Comparison of ENCODE assay signal across 15 mouse cellular contexts in genomic region chr11:118915888-118916287, GRCm38 (mm10). TPM values are rescaled to one million over a fixed set of nuclear protein-coding genes. Genes with fewer than 3 reads are reported as not detected.
DNase-seq lines count a peak whose midpoint lies in the region; ATAC-seq lines count a peak whose summit lies in the region.
"Had no signal": no experiment of that assay in that cellular context is flagged by ENCODE, and none has a peak within 500 bp of the region (broad histone marks: within the 10 kb centered on the region; RNA-seq: fewer than 3 reads in every experiment).

No protein-coding gene starts in this region.

- H3K27me3 ChIP-seq in neural tube, embryonic 12.5 days (replicated peaks): 0 out of 2 replicates have a peak, but pooled peaks cover 2% of the 10 kb centered on the region
- no peaks in the 10 kb centered on the region for H3K27me3 ChIP-seq in forebrain, embryonic 16.5 days (replicated peaks; ENCODE audit: control insufficient read depth, insufficient read depth, low read length)
- peaks cover 43% of the 10 kb centered on the region for H3K27me3 ChIP-seq in limb, embryonic 10.5 days (ENCODE audit: low read depth, poor library complexity, severe bottlenecking)
- H3K27me3 ChIP-seq in intestine, embryonic 16.5 days (replicated peaks; ENCODE audit: control insufficient read depth, insufficient read depth, low read length): peaks cover 6% of the 10 kb centered on the region

- ATAC-seq in neural tube, embryonic 12.5 days (ENCODE audit: low FRiP score, low read depth): peak; percentile 43; the same call in 1 of the 2 replicates
- ATAC-seq in forebrain, embryonic 16.5 days: 0 out of 2 replicates have a peak, but pooled peaks have one; percentile 29
- no peak for ATAC-seq in intestine, embryonic 16.5 days
- ATAC-seq: inflammation-experienced regulatory T-cells, adult 6 months; liver, postnatal 0 days had no signal

- peaks cover 26% of the 10 kb centered on the region for H3K4me1 ChIP-seq in neural tube, embryonic 12.5 days
- peaks cover 18% of the 10 kb centered on the region for H3K4me1 ChIP-seq in forebrain, embryonic 16.5 days (replicated peaks; ENCODE audit: control insufficient read depth, insufficient read depth, low read length)
- H3K4me1 ChIP-seq in limb, embryonic 10.5 days: peaks cover 27% of the 10 kb centered on the region
- no peaks in the 10 kb centered on the region for H3K4me1 ChIP-seq in intestine, embryonic 16.5 days (ENCODE audit: control insufficient read depth, insufficient read depth, low read length)

- no peaks in the 10 kb centered on the region for H3K36me3 ChIP-seq in neural tube, embryonic 12.5 days
- no peaks in the 10 kb centered on the region for H3K36me3 ChIP-seq in forebrain, embryonic 16.5 days (ENCODE audit: control insufficient read depth, insufficient read depth)
- no peaks in the 10 kb centered on the region for H3K36me3 ChIP-seq in limb, embryonic 10.5 days
- H3K36me3 ChIP-seq in intestine, embryonic 16.5 days (ENCODE audit: control insufficient read depth, insufficient read depth, low read length): no peaks in the 10 kb centered on the region
- H3K36me3 ChIP-seq: G1E had no signal

- no peak overlapping the region for H3K4me3 ChIP-seq in neural tube, embryonic 12.5 days
- H3K4me3 ChIP-seq in forebrain, embryonic 16.5 days (replicated peaks; ENCODE audit: low read length): no peak overlapping the region
- H3K4me3 ChIP-seq in limb, embryonic 10.5 days: no peak overlapping the region
- no peak overlapping the region for H3K4me3 ChIP-seq in intestine, embryonic 16.5 days (ENCODE audit: low read length)

- no peak overlapping the region for H3K27ac ChIP-seq in neural tube, embryonic 12.5 days
- H3K27ac ChIP-seq in forebrain, embryonic 16.5 days (ENCODE audit: low read length): no peak overlapping the region
- H3K27ac ChIP-seq in limb, embryonic 10.5 days: peak overlapping the region; percentile 36; the same call in 1 of the 2 replicates
- H3K27ac ChIP-seq in intestine, embryonic 16.5 days (ENCODE audit: low read length): no peak overlapping the region
- H3K27ac ChIP-seq: kidney, postnatal 0 days had no signal

- 32% methylated on average over 2 of the region's 2 CpGs for WGBS in neural tube, embryonic 12.5 days
- WGBS in forebrain, embryonic 16.5 days: 10% methylated on average over 2 of the region's 2 CpGs
- WGBS in limb, embryonic 10.5 days: 78% methylated on average over 2 of the region's 2 CpGs
- 44% methylated on average over 2 of the region's 2 CpGs for WGBS in intestine, embryonic 16.5 days

- no peaks in the 10 kb centered on the region for H3K9me3 ChIP-seq in neural tube, embryonic 12.5 days
- no peaks in the 10 kb centered on the region for H3K9me3 ChIP-seq in forebrain, embryonic 16.5 days (ENCODE audit: control insufficient read depth, low read length)
- H3K9me3 ChIP-seq in limb, embryonic 10.5 days (replicated peaks): no peaks in the 10 kb centered on the region
- no peaks in the 10 kb centered on the region for H3K9me3 ChIP-seq in intestine, embryonic 16.5 days (ENCODE audit: control insufficient read depth, low read length)

- no peak overlapping the region for H3K9ac ChIP-seq in neural tube, embryonic 12.5 days
- no peak overlapping the region; the same call in 1 of the 2 replicates for H3K9ac ChIP-seq in forebrain, embryonic 16.5 days (replicated peaks; ENCODE audit: low read depth, low read length)
- H3K9ac ChIP-seq in intestine, embryonic 16.5 days (ENCODE audit: low read depth, low read length): no peak overlapping the region
- H3K9ac ChIP-seq: liver, postnatal 0 days had no signal

- DNase-seq in neural tube, embryonic 10.5 days (ENCODE audit: extremely low spot score, low spot score): no peak
- no peak for DNase-seq in limb, embryonic 10.5 days (ENCODE audit: low spot score)
- no peak for DNase-seq in gastrocnemius, adult 18-20 months (ENCODE audit: low spot score)
- DNase-seq in spleen, postnatal 4 days (ENCODE audit: low spot score in 2 of 2): no peak
- DNase-seq: cerebellum, adult 11 months; heart, adult 11 months; liver, postnatal 0 days; right cerebral cortex, postnatal 14 days had no signal

- H3K4me2 ChIP-seq in neural tube, embryonic 12.5 days (replicated peaks): no peak overlapping the region
- H3K4me2 ChIP-seq in forebrain, embryonic 16.5 days (ENCODE audit: low read length): no peak overlapping the region
- no peak overlapping the region for H3K4me2 ChIP-seq in intestine, embryonic 16.5 days (ENCODE audit: low read depth, low read length)

RNA-seq across cellular contexts. Expression of gene Rbfox3, which starts 4.5 kb away (rescaled TPM):
- polyA plus RNA-seq in neural tube, embryonic 12.5 days (2016; fragmentation: Nextera tagmentation; extraction: Ambion mirVana): 44.8 and 52.6 TPM in 2 replicates
- 46.4 and 56.3 TPM in 2 replicates for polyA plus RNA-seq in forebrain, embryonic 16.5 days (2015; fragmentation: Nextera tagmentation; extraction: Ambion mirVana)
- polyA plus RNA-seq in limb, embryonic 10.5 days (2016; fragmentation: Nextera tagmentation; extraction: Ambion mirVana): 1.4 and 1.7 TPM in 2 replicates
- under 1 TPM in 1 of 2 experiments, not detected in 1; 0.09 TPM for total RNA-seq in gastrocnemius, adult 18-20 months (2021)
- polyA plus RNA-seq in intestine, embryonic 16.5 days (2015; fragmentation: Nextera tagmentation; extraction: Ambion mirVana): 0.98 and 1.0 TPM in 2 replicates
- total RNA-seq: common myeloid progenitor, adult 5-6 weeks had no signal
- polyA plus RNA-seq: G1E had no signal

Comparison
In these comparisons a context has a peak if more than half of its experiments do, and no peak if none do; other contexts are left out.
1. RNA of gene Rbfox3, which starts 4.5 kb away (polyA plus RNA-seq): 46.4 to 56.3 TPM in forebrain, embryonic 16.5 days and 44.8 to 52.6 TPM in neural tube, embryonic 12.5 days; 1.4 to 1.7 TPM in limb, embryonic 10.5 days and 0.98 to 1.0 TPM in intestine, embryonic 16.5 days; every median in the first group is over 10 times any median in the second.